Mouse (Mus musculus) neutrophil, adult 5-6 weeks (primary cell): Measurements from ENCODE around the gene Itgal. TPM values are rescaled to one million over a fixed set of nuclear protein-coding genes. Genes with fewer than 3 reads are reported as not detected.
A peak's percentile ranks its signal among the peaks of the same experiment; 100 is the strongest.
"Not testable (repeated sequence)": the region's sequence is repeated elsewhere in the genome, so short reads cannot be mapped to it uniquely, and the experiment has no call there.

ENCODE experiments used
- ATAC-seq: fragments of 151-379, 151-347 bp; 2 replicates; pipeline ENCODE4 v1.8.0; 2017; ENCODE audit warnings: mild to moderate bottlenecking, moderate TSS enrichment; ENCODE audit not compliant: insufficient number of reproducible peaks, poor library complexity, low FRiP score, severe bottlenecking; ENCODE audit errors: extremely low read depth
- total RNA-seq: library from RNA; stranded (forward); fragments of 200-1000 nt; gene quantifications from 2 replicates; pipeline ENCODE4 v1.2.3, GENCODE M21; 2017

The Itgal gene
- total RNA-seq, 1 experiment from 2014 or later = 148 TPM

DNA sequence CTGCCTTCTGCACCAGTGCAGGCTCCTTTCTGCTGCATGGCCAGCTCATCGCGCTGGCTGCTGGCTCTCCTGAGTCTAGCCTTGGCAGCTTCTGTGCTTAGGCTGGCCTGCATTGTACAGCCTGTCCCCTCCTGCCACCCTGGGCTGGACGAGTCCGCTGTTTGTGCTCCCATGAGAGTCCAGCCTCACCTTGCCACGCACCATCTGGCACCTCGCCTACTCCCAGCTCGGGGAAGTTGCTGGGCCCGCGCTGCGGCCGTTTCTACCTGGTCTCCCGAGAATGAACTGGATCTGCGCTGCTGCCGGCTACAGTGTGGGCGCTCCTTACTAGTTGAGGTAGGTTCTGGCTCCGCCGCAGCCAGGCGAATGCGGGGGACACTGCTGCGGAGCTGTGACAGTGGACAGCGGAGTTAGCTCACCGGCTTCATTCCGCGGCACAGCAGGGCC lies 67.4 kb downstream of the Itgal start:
- no peak for ATAC-seq

DNA sequence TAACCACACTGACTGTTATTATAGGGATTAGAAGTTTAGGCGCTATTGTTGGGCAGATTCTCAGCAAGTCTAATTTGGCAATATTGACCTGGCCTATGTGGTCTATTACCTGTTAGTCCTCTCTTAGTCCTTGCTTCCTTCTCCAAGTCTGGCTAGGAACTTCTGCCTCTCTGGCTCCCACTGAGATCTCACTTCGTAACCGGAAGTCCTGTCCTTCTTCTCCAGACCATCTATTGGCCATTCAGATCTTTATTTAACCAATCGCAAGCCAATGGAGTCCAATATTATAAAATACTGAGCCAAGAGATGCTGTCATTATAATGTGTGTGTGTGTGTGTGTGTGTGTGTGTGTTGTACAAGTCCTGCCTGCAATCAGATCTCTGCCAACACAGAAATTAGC lies 68.1 kb downstream of the Itgal start:
- no peak for ATAC-seq

DNA sequence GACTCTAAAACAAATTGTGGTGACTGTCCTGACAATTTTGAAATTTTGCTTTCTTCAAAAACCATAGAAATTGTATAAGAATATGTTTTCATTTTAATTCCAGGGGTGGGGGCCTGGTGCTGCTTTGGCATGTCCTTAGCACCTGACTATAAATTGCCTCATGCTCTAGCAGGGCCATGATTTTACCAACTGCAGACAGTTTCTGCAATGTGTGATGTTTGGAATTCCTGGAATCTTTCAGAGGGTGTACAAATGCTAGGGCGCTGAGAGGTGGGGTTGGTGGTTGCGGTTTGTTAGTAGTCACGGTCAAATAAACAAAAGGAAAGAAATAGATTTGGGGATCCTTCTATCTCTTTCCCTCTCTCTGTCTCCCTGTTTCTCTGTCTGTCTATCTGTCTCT lies 70.2 kb downstream of the Itgal start:
- no peak for ATAC-seq

DNA sequence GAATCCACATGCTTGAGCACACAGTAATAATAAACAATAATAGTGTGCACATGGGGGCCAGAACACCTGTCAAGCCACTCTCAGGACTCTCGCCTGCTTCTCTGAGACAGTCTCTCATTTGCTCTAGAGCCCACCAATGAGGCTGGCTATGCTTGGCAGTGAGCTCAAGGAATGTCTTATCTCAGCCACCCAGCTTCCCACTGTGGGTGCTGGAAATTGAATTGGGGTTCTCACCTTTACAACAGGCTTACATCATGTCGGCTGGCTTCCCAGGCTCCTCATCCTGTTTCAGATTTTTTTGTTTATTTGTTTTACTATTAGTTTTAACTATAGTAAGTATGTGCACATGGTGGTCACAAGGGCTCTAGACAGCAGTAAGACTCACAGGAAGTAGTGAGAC lies 75.2 kb downstream of the Itgal start:
- ATAC-seq = no peak

DNA sequence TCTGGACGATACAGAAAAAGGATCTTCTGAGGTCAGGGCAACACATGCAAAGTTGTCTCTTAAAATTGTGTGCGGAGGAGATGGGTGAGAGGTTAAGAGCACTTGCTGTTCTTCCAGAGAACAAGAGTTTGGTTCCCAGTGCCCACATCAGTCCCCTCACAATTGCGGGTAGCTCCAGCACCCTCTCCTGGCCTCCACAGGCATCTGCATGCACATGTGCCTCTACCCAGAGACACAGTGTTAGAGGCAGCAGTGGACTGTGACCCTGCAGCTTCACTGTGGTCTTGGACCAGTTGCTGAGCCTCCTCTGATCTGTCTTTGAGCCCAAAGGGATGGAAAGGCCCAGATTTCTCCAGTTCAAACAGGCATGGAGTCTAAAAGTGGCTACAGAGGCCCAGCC lies 75.8 kb downstream of the Itgal start:
- ATAC-seq = not testable (repeated sequence)

DNA sequence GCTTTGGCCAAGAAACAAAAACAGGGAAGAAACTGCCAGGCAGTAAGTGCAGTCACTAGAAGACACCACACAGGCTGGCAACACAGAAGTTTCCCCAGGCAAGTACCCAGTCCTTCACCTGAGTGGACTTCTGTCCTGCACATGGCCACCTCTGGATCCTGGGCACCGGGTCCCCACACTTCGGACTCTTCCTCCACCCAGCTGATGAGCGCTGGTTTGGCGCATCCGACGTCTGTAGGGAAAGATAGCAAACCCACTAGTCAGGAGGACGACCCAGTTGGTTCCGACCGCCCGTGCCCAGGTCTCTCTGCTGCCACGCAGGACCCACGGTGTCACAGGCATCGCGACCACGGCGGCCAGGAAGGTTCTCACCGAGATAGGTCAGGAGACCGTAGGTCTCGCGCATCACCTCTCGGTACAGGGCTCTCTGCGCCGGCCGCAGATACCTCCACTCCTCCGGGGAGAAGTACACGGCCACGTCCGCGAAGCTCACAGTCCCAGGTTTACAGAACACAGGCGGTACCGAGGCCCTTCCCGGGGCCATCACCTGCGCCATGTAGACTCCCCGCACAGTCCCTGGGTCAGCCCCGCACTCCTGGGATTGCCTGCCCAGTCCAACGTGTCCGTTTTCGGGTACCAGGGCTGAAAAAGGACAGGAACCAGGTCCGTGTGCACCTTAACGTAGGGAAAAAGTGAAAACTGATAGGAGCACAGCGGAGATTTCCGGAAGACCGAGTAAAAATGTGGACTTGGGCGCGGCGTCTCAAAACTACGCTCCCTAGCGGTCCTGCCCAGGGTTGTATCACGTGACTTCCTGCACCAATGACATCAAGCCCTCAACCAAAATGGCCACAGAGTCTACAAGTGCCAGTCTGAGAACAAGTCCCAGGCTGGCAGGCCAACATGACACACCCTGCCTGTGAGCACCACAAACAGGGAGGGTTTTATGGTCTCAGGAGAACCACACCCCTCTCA lies 79.5 kb downstream of the Itgal start, which contains the start of gene Zfp747:
TSS of gene Zfp747 (minus strand) at position 780 of the 975 bp plus-strand sequence.
- peak; percentile 95 for ATAC-seq

DNA sequence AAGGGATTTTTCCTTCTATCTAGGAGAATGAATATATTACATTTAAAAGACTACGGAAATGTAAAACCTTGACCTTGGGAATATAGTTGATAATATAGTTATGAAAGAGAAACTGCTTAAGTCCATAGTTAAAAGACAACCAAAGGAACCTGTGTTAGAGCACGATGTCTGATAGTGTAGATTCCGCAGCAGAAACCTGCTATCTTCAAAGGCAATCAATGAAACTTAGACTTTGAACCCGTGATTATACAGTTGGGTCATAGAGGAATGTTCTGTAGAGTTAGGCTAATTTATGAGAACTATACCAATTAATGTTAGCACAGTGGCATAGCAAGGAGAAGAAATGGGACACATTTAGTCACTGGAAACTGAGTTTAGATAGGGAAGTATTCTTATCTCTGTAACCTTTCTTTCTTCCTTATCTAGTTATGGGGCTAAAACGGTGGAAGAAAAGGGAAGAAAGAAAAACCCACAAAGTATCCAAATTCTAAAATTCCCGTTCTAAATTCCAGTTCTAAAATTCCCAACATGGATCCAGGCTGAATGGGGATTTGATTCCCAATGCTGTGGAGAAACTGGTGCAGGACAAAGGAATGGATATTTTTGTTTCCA lies 82.4 kb downstream of the Itgal start:
- no peak for ATAC-seq

Other genes starting within 250 kb of the Itgal start
- gene Zg16, start 208.9 kb upstream of the Itgal start, total RNA-seq = 2.1 TPM in 1 of 2 replicates, not detected in the other
- 156 and 166 TPM in 2 replicates for gene AI467606, start 204.9 kb upstream of the Itgal start, total RNA-seq
- gene Qprt, start 174.0 kb upstream of the Itgal start, total RNA-seq = 1.4 and 3.8 TPM in 2 replicates
- 66.1 and 71.7 TPM in 2 replicates for gene Spn, start 158.4 kb upstream of the Itgal start, total RNA-seq
- gene Cd2bp2, start 100.2 kb upstream of the Itgal start, total RNA-seq = 54.4 and 58.3 TPM in 2 replicates
- gene Tbc1d10b, start 87.8 kb upstream of the Itgal start, total RNA-seq = 92.2 and 99.7 TPM in 2 replicates
- 8.6 and 10.9 TPM in 2 replicates for gene Mylpf, start 87.4 kb upstream of the Itgal start, total RNA-seq
- gene Zfp553, start 63.2 kb upstream of the Itgal start, total RNA-seq = 17.9 and 18.5 TPM in 2 replicates
- gene Sept1, start 63.1 kb upstream of the Itgal start, total RNA-seq = 189 and 198 TPM in 2 replicates
- 6.1 and 7.4 TPM in 2 replicates for gene Zfp771, start 52.0 kb upstream of the Itgal start, total RNA-seq
- gene Dctpp1, start 35.6 kb upstream of the Itgal start, total RNA-seq = 6.8 and 8.0 TPM in 2 replicates
- gene Sephs2, start 22.2 kb upstream of the Itgal start, total RNA-seq = 193 and 208 TPM in 2 replicates
- 5.4 and 6.8 TPM in 2 replicates for gene Zfp768, start 49.3 kb downstream of the Itgal start, total RNA-seq
- 23.5 and 24.2 TPM in 2 replicates for gene Zfp747, start 79.8 kb downstream of the Itgal start, total RNA-seq
- gene 9130019O22Rik, start 90.9 kb downstream of the Itgal start, total RNA-seq = 7.7 and 8.7 TPM in 2 replicates
- gene E430018J23Rik, start 97.4 kb downstream of the Itgal start, total RNA-seq = 7.7 and 9.8 TPM in 2 replicates
- 19.3 and 24.2 TPM in 2 replicates for gene Zfp764, start 110.6 kb downstream of the Itgal start, total RNA-seq
- gene Zfp688, start 125.8 kb downstream of the Itgal start, total RNA-seq = 21.1 and 22.7 TPM in 2 replicates
- gene Zfp689, start 152.9 kb downstream of the Itgal start, total RNA-seq = 2.1 and 2.7 TPM in 2 replicates
- 129 and 155 TPM in 2 replicates for gene Prr14, start 163.4 kb downstream of the Itgal start, total RNA-seq
- gene Fbrs, start 182.9 kb downstream of the Itgal start, total RNA-seq = 92.1 and 93.0 TPM in 2 replicates
- gene Srcap, start 215.7 kb downstream of the Itgal start, total RNA-seq = 38.2 and 45.9 TPM in 2 replicates
- 11.8 and 12.4 TPM in 2 replicates for gene Gm42715, start 223.3 kb downstream of the Itgal start, total RNA-seq